Mouse (Mus musculus) kidney, postnatal 4 days (tissue): ENCODE measurements at regions not wholly inside any gene's neighbourhood (a gene's known extent, or its start where the extent isn't known, plus 50 kb on each side); places are given as distances from the start of the nearest gene placed in this dataset.
A peak's percentile ranks its signal among the peaks of the same experiment; 100 is the strongest.

Experiments
- DNase-seq, 2 experiments: peaks; one replicate each; pipeline ENCODE4 v3.0.0; 2021; ENCODE audit warnings: mixed read lengths in 2 of 2

GRCm38 (mm10) chr12:7192591-7192990, 784.9 kb upstream of the Apob start:
- DNase-seq = no peak

- no peak for DNase-seq
Measured at GRCm38 (mm10) chr12:7198098-7198497, 779.4 kb upstream of the Apob start.

- no peak for DNase-seq
Measured at GRCm38 (mm10) chr12:7200879-7201278, 776.6 kb upstream of the Apob start.

DNA sequence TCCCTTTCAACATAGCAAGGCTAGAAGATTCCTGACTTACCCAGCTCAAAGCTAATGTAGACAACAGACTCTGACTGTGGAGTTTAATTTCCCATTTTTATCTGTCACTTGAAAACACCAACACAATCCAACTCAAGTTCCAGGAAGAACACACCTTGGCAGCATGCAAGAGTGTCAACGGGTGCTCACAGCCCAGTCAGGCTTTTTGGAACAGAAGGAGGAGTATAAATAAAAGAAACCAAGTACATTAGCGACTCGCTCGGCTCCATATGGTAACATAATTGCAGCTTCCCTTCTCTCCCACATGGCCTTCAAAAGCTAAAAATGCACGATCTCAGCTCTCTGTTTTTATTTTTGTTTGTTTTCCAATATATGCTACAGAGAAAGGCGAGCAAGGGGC, 761.8 kb upstream of the Apob start:
- DNase-seq = no peak

GRCm38 (mm10) chr12:7217499-7217898, 759.9 kb upstream of the Apob start:
- no peak for DNase-seq

- no peak for DNase-seq
Measured at GRCm38 (mm10) chr12:7228124-7228523, 749.3 kb upstream of the Apob start.

DNA sequence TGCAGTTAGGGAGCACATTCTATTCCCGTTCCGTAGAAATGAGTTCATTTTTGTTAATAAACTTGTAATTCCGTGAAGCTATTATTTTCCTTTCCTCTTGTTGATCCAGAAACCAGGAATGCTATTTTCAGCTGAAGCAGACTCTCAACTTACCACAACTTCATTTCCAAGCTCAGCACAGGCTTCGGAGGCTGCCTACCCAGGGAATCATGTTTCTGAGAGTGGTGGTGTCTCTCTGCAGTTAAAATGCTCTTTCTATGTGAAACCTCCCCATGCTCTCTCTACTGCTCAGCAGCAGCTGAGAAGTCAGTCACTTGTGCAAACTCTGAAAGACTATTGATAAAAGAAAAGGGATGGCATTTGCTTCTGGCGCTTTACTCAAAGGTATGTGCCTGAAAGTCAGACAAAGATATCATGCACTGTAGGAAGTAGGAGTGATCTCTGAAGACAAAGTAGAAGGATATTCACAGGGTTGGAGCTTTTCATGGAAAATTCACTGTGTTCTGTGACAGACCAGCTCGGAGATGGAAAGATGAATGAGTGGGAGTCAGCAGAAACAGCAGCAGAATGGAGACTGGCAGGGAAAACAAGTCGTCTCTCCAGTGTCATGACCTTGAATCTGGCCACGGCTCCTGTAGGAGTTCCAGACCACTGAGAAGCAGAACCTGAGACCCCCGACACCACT, 748.8 kb upstream of the Apob start:
- DNase-seq = no peak

GRCm38 (mm10) chr12:7250324-7250723, 727.1 kb upstream of the Apob start:
- no peak for DNase-seq

DNA sequence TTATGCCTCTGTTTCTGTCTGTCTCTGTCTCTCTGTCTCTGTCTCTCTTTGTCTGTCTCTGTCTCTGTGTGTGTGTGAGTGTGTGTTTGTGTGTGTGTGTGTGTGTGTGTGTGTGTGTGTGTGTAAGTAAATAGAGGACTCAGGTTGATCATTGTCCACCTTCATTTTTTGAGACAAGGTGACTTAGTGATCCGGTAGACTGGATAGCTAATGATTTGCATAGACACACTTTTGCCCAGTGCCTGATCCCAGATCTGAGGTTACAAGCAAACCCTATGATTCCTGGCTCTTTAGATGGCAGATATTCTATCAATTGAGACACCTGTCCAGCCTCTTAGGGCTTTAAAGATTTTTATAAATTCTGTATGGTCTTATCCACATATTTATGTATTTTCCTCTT, 706.9 kb upstream of the Apob start:
- peak in 1 of 2 experiments; percentile 15 for DNase-seq

DNA sequence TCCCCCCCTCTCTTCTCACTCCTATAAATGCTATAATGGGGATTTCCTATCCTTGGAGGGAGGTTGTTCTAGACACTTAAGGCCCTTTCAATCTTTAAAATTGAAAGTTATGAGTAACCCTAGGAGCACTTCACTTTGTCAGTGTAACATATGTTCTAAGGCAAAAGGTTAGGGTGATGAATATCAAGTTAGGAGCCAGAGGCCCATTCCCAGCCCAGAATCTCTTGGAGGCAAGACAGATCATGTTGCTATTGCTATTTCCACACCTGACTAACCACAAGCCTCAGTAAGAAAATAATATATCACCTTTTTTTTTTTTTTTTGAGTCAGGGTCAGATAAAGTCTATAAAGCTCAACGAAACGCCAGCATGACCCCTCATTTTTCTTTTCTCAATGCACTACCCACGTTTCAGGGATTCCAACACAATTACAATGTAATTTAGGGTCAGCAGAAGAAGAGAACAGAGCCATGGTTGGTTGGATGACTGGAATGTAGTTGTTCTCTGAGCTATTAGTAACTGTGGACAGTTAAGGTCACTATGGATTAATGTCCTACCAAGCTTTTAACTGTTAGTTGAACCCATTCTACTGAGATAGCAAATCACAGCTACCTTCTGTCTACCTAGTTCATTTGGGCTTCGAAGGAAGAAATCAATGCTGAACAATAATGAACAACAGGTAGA, 693.0 kb upstream of the Apob start:
- DNase-seq = no peak

DNA sequence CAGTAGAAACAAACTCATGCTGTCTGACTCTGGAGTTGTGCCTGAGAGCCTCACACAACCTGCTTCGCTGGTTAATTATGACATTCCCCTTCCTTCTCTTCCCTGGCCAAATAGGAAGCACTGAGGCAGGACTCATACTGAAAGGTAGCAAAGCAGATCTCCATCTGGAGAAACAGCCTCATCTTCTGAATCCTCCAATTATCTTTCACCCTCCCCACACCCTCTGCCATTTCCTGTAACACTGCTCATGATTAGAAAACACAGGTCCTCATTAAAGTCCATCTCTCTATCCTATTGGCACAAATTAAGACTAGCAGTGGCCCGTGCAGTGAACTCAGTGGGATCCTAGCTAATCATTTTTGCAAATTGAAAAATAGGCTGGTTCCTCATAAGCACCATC, 685.9 kb upstream of the Apob start:
- no peak for DNase-seq

DNA sequence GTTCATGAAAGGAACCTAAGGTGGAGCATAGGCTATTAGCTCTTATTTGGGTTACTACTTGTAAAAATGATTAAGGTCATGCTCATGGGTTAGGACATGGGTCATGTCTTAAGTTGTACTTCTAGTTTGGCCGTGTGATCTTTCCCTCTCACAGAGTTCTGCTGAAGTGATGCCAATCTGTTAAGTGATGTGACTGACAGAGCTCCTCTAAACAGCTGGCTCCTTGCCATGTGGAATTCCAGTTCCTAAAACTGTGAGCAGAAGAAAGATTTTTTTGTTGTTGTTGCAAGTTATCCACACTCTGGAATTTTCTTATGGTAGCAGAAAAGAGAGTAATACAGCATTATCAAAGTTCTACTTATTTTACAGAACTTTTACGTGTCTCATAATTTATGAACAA, 680.4 kb upstream of the Apob start:
- DNase-seq = no peak

DNA sequence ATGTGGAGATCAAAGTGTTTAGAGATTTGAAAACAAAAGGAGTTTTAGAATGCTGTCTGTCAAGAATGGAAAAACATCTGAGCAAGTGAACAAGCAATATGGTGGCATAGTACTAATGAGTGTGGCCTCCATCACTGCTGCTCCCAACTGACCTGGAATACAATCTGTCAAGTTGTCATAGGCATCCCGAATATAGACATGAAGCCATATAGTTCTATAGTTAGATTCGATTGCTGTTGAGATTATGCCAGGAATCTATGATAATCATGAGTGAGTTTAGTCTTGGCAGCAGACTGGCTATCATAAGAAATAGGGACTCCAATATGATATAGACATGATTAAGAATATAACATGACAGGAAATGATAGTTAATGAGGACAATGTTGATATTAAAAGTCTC, 656.0 kb upstream of the Apob start:
- no peak for DNase-seq

DNA sequence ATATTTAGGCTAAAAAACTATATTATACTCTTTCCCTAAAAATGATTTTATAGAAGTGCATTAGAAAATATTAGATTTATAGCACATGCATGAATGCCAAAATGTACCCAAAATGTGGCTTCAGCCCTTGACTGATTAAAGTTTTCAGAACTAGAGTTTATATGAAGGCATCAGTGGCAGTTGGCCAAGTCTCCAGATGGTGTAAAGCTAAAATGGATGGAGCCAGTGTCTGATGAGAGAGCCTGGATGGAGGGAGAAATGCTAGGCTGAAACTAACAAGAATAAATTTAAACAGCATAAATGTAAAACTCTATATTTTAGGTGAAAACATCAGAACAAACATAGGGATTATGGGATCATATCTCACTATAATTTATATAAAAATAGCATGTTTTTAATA, 648.8 kb upstream of the Apob start:
- DNase-seq = no peak
